ENCODE assay signal across 10 mouse cellular contexts in genomic region chr5:22093157-22093865, GRCm38 (mm10).
A peak's percentile ranks its signal among the peaks of the same experiment; 100 is the strongest.
DNase-seq lines count a peak whose midpoint lies in the region; ATAC-seq lines count a peak whose summit lies in the region.
"Had no signal": no experiment of that assay in that cellular context is flagged by ENCODE, and none has a peak within 500 bp of the region (broad histone marks: within the 10 kb centered on the region; RNA-seq: fewer than 3 reads in every experiment).

No protein-coding gene starts in this region.

- H3K4me3 ChIP-seq in midbrain, embryonic 13.5 days (replicated peaks), result no peak overlapping the region
- no peak overlapping the region for H3K4me3 ChIP-seq in midbrain, embryonic 11.5 days (ENCODE audit: low read depth, low read length)
- H3K4me3 ChIP-seq in hindbrain, embryonic 14.5 days (replicated peaks; ENCODE audit: low read length), result no peak overlapping the region

- H3K9me3 ChIP-seq in midbrain, embryonic 13.5 days, result no peaks in the 10 kb centered on the region
- no peaks in the 10 kb centered on the region for H3K9me3 ChIP-seq in midbrain, embryonic 11.5 days (ENCODE audit: control insufficient read depth, low read length)
- H3K9me3 ChIP-seq in hindbrain, embryonic 14.5 days (ENCODE audit: control insufficient read depth, low read length), result no peaks in the 10 kb centered on the region

- no peak for DNase-seq in midbrain, embryonic 11.5 days (ENCODE audit: low spot score, missing footprints)
- DNase-seq in embryo, embryonic 10.5 days (ENCODE audit: low spot score), result peak; percentile 17
- peak; percentile 50 for DNase-seq in hindbrain, embryonic 14.5 days (ENCODE audit: low spot score)
- DNase-seq in spleen, postnatal 10 days (ENCODE audit: low spot score in 2 of 2), result no peak
- DNase-seq in thymus, postnatal 14 days, result no peak
- DNase-seq: lung, adult 18-20 months had no signal

- no peaks in the 10 kb centered on the region for H3K36me3 ChIP-seq in midbrain, embryonic 13.5 days
- no peaks in the 10 kb centered on the region for H3K36me3 ChIP-seq in midbrain, embryonic 11.5 days (ENCODE audit: control insufficient read depth, insufficient read depth, low read length)
- no peaks in the 10 kb centered on the region for H3K36me3 ChIP-seq in hindbrain, embryonic 14.5 days (replicated peaks; ENCODE audit: control insufficient read depth, insufficient read depth)

- WGBS in midbrain, embryonic 13.5 days, result 52% methylated on average over 9 of the region's 9 CpGs
- 77% methylated on average over 9 of the region's 9 CpGs for whole genome bisulfite sequencing in midbrain, embryonic 11.5 days
- WGBS in hindbrain, embryonic 14.5 days, result 39% methylated on average over 9 of the region's 9 CpGs

- peak overlapping the region; percentile 35 for H3K27ac ChIP-seq in midbrain, embryonic 13.5 days
- no peak overlapping the region for H3K27ac ChIP-seq in midbrain, embryonic 11.5 days (ENCODE audit: low read depth, low read length)
- peak overlapping the region; percentile 38; the same call in 1 of the 2 replicates for H3K27ac ChIP-seq in hindbrain, embryonic 14.5 days

- no peak overlapping the region for H3K9ac ChIP-seq in midbrain, embryonic 13.5 days (replicated peaks)
- no peak overlapping the region for H3K9ac ChIP-seq in midbrain, embryonic 11.5 days (ENCODE audit: low read length)
- no peak overlapping the region for H3K9ac ChIP-seq in hindbrain, embryonic 14.5 days

- peaks cover 17% of the 10 kb centered on the region for H3K4me1 ChIP-seq in midbrain, embryonic 13.5 days (replicated peaks)
- no peaks in the 10 kb centered on the region for H3K4me1 ChIP-seq in midbrain, embryonic 11.5 days (ENCODE audit: control insufficient read depth, insufficient read depth, low read length)
- H3K4me1 ChIP-seq in hindbrain, embryonic 14.5 days (replicated peaks; ENCODE audit: control insufficient read depth, insufficient read depth, low read length), result peaks cover 19% of the 10 kb centered on the region

- peak; percentile 62 for ATAC-seq in midbrain, embryonic 13.5 days
- ATAC-seq in midbrain, embryonic 11.5 days (ENCODE audit: low FRiP score), result no peak; the same call in 1 of the 2 replicates
- peak; percentile 84 for ATAC-seq in hindbrain, embryonic 14.5 days (ENCODE audit: low FRiP score)
- no peak for ATAC-seq in megakaryocyte-erythroid progenitor cell, adult 5-6 weeks (replicated peaks; ENCODE audit: low FRiP score, low TSS enrichment, poor library complexity, severe bottlenecking)
- ATAC-seq: activated CD4-positive, CD25-positive, alpha-beta regulatory T cell, adult 4 months; inflammation-experienced regulatory T-cells, adult 6 months had no signal

- H3K27me3 ChIP-seq in midbrain, embryonic 13.5 days, result no peaks in the 10 kb centered on the region
- no peaks in the 10 kb centered on the region for H3K27me3 ChIP-seq in midbrain, embryonic 11.5 days (ENCODE audit: control insufficient read depth, insufficient read depth, low read length)
- no peaks in the 10 kb centered on the region for H3K27me3 ChIP-seq in hindbrain, embryonic 14.5 days (ENCODE audit: control insufficient read depth, insufficient read depth, low read length)

- H3K4me2 ChIP-seq in midbrain, embryonic 13.5 days (replicated peaks), result no peak overlapping the region
- no peak overlapping the region for H3K4me2 ChIP-seq in midbrain, embryonic 11.5 days
- no peak overlapping the region for H3K4me2 ChIP-seq in hindbrain, embryonic 14.5 days (replicated peaks)

Comparison
In these comparisons a context has a peak if more than half of its experiments do, and no peak if none do; other contexts are left out.
1. ATAC-seq: peak in midbrain, embryonic 13.5 days (single experiment) and hindbrain, embryonic 14.5 days (single experiment); none in midbrain, embryonic 11.5 days (single experiment) and megakaryocyte-erythroid progenitor cell, adult 5-6 weeks (single experiment).
2. DNase-seq: peak in embryo, embryonic 10.5 days (single experiment) and hindbrain, embryonic 14.5 days (single experiment); none in midbrain, embryonic 11.5 days (single experiment), spleen, postnatal 10 days (0 of 2) and thymus, postnatal 14 days (single experiment).